Mouse (Mus musculus): Measurements from ENCODE around the gene Dnajc12. TPM values are rescaled to one million over a fixed set of nuclear protein-coding genes. Genes with fewer than 3 reads are reported as not detected.
A peak's percentile ranks its signal among the peaks of the same experiment; 100 is the strongest.
"Not testable (repeated sequence)": the region's sequence is repeated elsewhere in the genome, so short reads cannot be mapped to it uniquely, and the experiment has no call there.

The Dnajc12 gene
- polyA plus RNA-seq (2012; rRNA removed), result 0.78 and 1.2 TPM in 2 replicates

DNA sequence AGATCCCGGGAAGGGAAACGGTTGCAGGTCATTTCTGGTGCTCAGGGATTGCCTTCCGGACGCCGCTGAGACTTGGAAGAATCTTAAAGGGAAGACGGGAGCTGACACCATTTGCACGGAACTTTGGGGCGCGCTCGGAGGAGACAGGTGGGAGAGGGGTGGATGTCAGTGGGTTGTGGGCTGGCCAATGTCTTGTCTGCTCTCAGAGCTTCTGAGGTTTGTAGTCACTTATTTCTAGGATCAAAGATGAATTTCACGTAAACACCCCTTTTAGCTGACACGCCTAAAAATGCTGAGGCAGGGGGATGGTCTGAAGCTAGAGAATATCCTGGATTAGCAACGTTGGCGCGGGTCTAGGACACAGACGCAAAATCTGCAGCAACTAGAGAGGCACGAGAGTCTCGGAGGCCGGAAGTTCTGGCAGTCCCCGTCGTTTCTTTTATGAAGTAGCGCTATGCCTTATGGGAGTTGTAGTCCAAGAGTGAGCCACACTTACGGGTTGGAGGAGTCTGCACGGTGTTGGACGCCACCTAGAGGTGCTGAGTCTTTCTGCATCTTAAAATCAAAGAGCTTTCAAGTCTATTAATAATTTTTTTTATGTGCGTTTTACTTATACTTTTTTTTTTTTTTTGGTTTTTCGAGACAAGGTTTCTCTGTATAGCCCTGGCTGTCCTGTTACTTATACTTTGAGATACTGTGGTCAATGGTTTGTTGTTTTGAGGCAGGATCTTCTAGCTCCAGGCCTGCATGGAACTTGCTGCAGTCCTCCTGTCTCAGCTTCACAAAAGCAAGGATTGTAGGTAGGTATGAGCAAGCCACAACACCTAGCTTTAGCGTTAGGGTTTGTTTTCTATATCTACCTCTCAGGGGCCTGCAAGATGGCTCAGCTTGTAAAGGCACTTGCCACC lies at the start of gene Dnajc12:
Dnajc12 (plus strand) TSS at position 72 of the 908 bp plus-strand sequence.
- WGBS, result under 1% methylated on average over 28 of the region's 28 CpGs

GRCm38 (mm10) chr10:63336901-63337300 lies 45.3 kb upstream of the Dnajc12 start:
- 86% methylated on average over 13 of the region's 13 CpGs for WGBS
- no peak for DNase-seq (ENCODE audit: low read depth, low spot score)

More for the DNA sequence above, at the start of gene Dnajc12:
- peak; percentile 99 for DNase-seq (ENCODE audit: low read depth, low spot score)

DNA sequence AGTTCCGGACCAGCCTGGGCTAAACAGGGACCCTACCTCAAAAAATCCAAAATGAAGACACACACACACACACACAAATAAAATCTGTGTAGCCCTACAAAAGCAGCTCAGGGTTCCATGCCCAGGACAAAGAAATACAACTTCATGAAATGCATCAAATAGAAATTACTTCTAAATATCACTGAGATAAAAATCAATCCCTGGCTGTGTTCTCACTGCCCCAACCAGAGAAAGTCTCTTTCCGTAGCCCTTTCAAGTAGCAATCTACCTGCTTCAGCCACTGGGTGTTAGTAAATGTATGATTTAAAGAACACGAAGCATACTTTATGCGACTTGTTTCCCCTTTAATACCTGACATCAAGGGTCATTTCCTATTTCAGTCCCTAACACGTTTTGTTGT lies 44.9 kb upstream of the Dnajc12 start:
- DNase-seq (ENCODE audit: low read depth, low spot score), result no peak
- WGBS, result 34% methylated on average over 5 of the region's 5 CpGs

DNA sequence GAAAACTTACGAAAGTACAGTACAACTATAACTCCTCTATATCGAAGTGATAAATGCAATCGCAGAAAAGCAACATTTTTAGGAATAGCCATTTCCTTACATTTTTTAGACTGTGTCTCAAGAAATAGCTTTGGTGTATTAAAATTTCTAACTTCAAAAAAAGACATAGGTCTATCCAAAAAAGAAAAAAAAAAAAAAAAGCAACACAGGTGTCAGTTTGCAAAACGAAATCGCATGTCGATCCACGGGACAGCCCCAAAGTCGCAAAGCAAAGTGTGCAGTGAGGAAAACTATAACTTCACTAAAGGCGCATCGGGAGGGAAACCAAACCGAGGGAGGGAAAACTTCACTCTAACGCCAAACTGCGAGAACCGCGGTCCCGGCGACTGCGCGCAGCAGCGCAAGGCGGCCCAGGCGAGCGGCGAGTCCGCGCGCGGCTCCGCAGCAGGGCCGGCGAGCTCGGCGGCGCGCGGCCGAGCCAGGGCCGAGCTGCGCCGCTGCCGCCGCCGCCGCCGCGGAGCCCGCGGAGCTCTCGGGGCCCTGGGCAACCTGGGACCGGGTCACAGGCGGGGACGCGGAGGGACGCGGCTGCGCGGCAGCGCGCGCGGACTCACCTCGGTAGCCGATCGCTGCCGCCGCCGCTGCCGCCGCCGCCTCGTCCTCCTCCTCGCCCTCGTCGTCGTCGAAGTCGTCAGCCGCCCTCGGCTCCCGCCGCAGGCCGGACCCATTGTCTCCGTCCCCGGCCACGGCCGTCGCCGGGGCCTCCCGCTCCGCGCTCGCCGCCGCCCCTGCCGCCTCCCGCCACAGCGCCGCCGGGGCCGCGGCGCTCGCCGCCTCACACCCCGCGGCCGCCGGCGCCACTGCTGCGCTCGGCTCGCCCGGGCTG lies 44.0 kb upstream of the Dnajc12 start:
- WGBS, result under 1% methylated on average over 92 of the region's 113 CpGs
- DNase-seq (ENCODE audit: low read depth, low spot score), result peak; percentile 8

DNA sequence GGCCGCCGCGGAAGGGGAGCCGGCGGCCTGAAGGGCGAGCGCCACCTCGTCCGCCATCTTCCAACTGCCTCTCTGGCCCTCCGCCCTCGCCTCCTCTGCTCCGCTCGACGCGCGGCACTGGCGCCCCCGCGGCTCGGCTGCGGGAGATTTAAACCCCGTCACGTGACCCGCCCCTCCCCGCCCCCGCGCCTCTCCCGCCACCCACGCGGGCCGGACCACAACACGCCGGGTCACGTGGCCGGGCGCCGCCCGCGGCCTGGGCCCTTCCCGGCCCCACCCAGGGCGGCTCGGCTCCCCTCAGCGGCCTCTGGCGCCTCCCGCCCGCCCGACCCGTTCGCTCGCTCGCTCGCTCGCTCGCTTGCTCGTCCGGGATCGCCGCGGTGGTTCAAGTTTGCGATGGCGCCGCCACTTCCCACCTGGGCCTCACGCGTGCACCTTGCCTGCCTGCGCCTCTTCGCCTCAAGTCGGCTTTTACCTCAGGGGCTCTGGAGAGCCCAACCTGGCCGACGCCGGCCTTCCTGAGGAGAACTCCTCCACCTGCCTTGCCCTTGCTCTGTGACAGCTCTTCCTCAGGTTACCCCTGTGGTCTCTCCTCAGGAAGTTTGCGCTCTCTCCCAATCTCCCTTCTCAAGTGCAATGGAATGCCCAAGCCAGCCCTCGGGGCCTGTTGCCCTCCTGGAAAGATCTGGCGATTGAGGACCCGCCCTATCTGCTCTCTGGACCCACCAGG lies 43.2 kb upstream of the Dnajc12 start:
- DNase-seq (ENCODE audit: low read depth, low spot score), result peak; percentile 52
- 3% methylated on average over 69 of the region's 74 CpGs for WGBS

DNA sequence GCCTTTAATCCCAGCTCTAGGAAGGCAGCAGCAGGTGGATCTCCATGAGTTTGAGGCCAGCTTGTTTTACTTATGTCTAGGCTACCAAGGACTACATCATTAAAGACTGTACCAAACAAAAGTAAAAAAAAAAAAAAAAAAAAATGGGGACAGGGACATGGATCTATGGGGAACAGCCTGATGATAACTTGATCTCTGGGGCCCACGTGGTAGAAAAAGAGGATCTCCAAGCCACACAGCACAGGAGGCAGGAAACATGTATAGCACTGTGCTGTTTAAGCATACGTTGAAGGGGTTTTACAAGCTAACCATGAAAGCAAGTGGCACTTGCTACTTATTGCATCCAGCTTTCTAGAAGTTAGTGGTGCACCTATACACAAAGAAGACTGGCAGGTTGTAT lies 40.9 kb upstream of the Dnajc12 start:
- WGBS, result 85% methylated on average over 2 of the region's 2 CpGs
- no peak for DNase-seq (ENCODE audit: low read depth, low spot score)

DNA sequence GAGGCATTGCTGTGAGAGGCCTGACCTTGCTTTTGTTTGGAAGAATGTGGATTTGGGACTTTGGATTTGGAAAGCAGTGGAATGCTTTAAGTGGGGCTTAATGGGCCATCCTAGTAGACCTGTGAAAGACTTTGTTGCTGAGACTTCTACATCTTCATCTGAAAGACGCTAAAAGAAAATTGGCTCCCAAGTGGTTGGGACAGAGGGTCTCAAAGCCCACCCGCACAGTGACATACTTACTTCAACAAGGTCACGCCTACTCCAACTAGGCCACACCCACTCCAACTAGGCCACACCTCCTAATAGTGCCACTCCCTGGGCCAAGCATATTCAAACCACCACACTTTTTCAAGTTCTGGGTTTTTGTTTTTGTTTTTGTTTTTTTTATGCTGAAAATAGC lies 37.5 kb upstream of the Dnajc12 start:
- no peak for DNase-seq (ENCODE audit: low read depth, low spot score)
- WGBS, result 88% methylated on average over 3 of the region's 3 CpGs

- WGBS, result 64% methylated on average over 3 of the region's 3 CpGs
- no peak for DNase-seq (ENCODE audit: low read depth, low spot score)
Observed at GRCm38 (mm10) chr10:63348291-63348690, 34.0 kb upstream of the Dnajc12 start.

- no peak for DNase-seq (ENCODE audit: low read depth, low spot score)
- WGBS, result 88% methylated on average over 7 of the region's 7 CpGs
Observed at GRCm38 (mm10) chr10:63350666-63351065, 31.6 kb upstream of the Dnajc12 start.

DNA sequence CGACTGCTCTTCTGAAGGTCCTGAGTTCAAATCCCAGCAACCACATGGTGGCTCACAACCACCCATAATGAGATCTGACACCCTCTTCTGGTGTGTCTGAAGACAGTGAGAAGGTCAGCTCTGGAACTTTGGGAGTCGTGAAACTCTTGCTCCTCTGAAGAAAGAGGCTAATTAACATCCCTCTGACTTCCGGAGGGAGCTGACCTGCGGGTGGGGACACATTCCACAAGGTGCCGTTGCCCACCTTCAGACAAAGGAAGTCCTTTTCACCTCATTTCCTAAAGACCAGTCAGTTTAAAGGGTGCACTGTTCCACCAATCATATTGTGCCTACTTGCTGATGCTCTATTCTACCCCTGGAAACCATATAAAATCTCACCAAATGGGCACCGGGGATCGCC lies 31.1 kb upstream of the Dnajc12 start:
- WGBS, result 70% methylated on average over 7 of the region's 7 CpGs
- DNase-seq (ENCODE audit: low read depth, low spot score), result not testable (repeated sequence)

DNA sequence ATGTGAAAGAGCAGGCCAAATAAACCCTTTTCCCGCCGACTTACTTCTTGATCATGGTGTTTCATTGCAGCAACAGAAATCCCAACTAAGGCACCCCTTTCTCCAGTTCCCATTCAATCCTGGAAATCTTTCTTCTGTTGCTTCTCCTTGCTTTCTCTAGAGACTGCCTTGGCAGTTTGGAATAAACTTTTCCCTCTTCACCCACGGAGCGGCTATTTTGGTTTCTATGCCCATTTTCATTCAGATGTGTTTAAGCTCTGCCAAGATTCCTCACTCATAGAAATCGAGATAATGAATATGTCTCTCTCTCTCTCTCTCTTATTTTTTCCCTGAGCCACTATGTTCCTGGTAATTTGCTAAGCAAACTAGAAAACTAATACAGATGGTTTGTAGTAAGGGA lies 30.1 kb upstream of the Dnajc12 start:
- WGBS, result 80% methylated on average over 5 of the region's 5 CpGs
- DNase-seq (ENCODE audit: low read depth, low spot score), result no peak

- 72% methylated on average over 1 of the region's 1 CpGs for WGBS
- no peak for DNase-seq (ENCODE audit: low read depth, low spot score)
Observed at GRCm38 (mm10) chr10:63360502-63360901, 21.7 kb upstream of the Dnajc12 start.

GRCm38 (mm10) chr10:63365918-63366455 lies 16.3 kb upstream of the Dnajc12 start:
- 63% methylated on average over 7 of the region's 7 CpGs for WGBS
- DNase-seq (ENCODE audit: low read depth, low spot score), result no peak

- DNase-seq (ENCODE audit: low read depth, low spot score), result no peak
Observed at GRCm38 (mm10) chr10:63367386-63367785, 14.9 kb upstream of the Dnajc12 start.

DNA sequence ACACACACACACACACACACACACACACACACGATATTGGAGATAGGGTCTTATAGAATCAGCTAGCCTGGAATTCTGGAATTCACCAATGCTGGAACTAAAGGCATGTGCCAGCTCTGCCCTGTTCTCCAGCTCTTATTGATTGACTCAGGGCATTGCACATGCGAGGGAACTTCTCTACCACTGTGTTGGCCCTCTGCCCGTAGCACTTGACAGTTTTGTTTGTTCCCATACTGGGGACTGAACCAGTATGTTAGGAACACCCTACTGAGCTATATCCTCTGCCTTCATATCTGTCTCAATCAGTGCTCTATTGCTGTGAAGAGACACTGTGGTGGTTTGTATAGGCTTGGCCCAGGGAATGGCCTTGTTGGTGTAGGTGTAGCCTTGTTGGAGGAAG lies 14.2 kb upstream of the Dnajc12 start:
- WGBS, result 57% methylated on average over 3 of the region's 3 CpGs
- DNase-seq (ENCODE audit: low read depth, low spot score), result no peak

More at GRCm38 (mm10) chr10:63367386-63367785, 14.9 kb upstream of the Dnajc12 start:
- WGBS, result 75% methylated on average over 6 of the region's 6 CpGs

DNA sequence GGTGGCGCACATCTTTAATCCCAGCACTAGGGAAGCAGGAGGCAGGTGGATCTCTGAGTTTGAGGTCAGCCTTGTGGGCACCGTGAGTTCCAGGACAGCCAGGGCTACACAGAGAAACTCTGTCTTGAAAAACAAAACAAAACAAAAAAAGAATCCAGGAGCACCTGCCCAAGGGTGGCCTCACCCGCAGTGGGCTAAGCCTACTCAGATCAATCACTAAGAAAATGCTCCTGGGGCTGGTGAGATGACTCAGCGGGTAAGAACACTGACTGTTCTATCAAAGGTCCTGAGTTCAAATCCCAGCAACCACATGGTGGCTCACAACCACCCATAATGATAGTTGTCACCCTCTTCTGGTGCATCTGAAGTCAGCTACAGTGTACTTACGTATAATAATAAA lies 5.9 kb upstream of the Dnajc12 start:
- WGBS, result 81% methylated on average over 5 of the region's 5 CpGs
- no peak for DNase-seq (ENCODE audit: low read depth, low spot score)

DNA sequence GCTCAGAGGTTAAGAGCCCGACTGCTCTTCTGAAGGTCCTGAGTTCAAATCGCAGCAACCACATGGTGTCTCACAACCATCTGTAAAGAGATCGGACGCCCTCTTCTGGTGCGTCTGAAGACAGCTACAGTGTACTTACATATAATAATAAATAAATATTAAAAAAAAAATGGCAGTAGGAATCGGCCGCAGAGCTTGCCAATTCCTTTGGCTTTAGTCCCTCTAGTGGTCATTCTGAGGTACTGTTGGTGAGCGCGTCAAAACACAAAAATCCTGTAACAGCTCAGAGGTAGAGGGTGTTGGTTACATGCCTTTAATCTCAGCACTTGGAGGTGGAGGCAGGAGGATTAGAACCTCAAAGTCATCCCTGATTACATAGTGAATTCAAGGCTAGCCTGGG lies 4.8 kb upstream of the Dnajc12 start:
- WGBS, result 15% methylated on average over 9 of the region's 9 CpGs
- DNase-seq (ENCODE audit: low read depth, low spot score), result no peak

DNA sequence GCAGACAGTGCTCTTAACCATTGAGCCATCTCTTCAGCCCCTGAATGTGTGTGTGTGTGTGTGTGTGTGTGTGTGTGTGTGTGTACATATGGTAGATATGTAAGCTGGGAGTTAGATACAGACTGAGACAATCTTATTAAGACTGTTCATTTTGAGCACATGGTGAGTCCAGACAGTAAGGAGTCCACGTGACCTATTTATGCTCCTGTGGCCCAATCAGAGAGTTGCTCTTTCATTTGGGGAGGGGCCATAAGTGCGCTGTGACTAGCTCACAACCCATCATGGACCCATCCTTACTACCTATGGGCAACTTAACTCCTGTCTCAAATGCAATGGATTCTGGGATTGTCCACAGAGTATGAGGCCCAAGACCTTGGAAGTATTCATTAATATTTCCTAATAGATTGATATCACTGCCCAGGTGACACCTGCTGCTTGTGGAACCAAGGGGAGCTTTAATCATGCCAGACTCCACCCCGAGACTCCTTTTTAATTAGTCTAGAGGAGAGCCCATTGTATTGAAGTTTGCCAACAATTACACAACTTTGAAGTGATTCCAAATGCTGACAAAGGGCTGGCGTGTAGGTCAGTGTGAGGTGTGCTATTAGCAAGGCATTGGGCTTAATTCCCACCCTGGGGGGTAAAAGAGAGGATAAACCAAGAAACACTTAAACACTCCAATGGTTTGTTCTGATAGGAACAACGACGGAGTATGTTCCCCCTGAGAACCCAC lies 3.1 kb upstream of the Dnajc12 start:
- 71% methylated on average over 6 of the region's 6 CpGs for WGBS
- no peak for DNase-seq (ENCODE audit: low read depth, low spot score)

All from large intestine, adult 2 months (tissue).